Mouse (Mus musculus) intestine, embryonic 16.5 days (tissue): ENCODE measurements at regions not wholly inside any gene's neighbourhood (a gene's known extent, or its start where the extent isn't known, plus 50 kb on each side); places are given as distances from the start of the nearest gene placed in this dataset.

Experiments
- ATAC-seq: fragments of 200-750 bp; cut with Nextera tagmentation; 2 replicates; pipeline ENCODE4 v1.8.0; 2017; ENCODE audit warnings: moderate TSS enrichment, moderate library complexity
- H3K27ac ChIP-seq: fragments of 300-500 bp; sonication (generic); 2 replicates; pipeline ENCODE4 v1.5.1; 2014; ENCODE audit warnings: mild to moderate bottlenecking, low read length
- H3K27me3 ChIP-seq: fragments of 300-500 bp; sonication (generic); replicated peaks from 2 replicates; pipeline ENCODE4 v1.6.1; 2014; ENCODE audit warnings: low read length, control low read depth, mixed read lengths; ENCODE audit not compliant: control insufficient read depth, insufficient read depth
- H3K36me3 ChIP-seq: fragments of 300-500 bp; sonication (generic); 2 replicates; pipeline ENCODE4 v1.6.1; 2014; ENCODE audit warnings: low read length, control low read depth; ENCODE audit not compliant: control insufficient read depth, insufficient read depth
- H3K4me1 ChIP-seq: fragments of 300-500 bp; sonication (generic); 2 replicates; pipeline ENCODE4 v1.6.1; 2014; ENCODE audit warnings: low read length, control low read depth, mixed read lengths; ENCODE audit not compliant: control insufficient read depth, insufficient read depth
- H3K4me2 ChIP-seq: fragments of 300-500 bp; sonication (generic); 2 replicates; pipeline ENCODE4 v1.6.1; 2014; ENCODE audit warnings: low read depth, low read length, control low read depth
- H3K4me3 ChIP-seq: fragments of 300-500 bp; sonication (generic); 2 replicates; pipeline ENCODE4 v1.5.1; 2014; ENCODE audit warnings: mild to moderate bottlenecking, low read length
- H3K9ac ChIP-seq: fragments of 300-500 bp; sonication (generic); 2 replicates; pipeline ENCODE4 v1.6.1; 2014; ENCODE audit warnings: low read depth, low read length
- H3K9me3 ChIP-seq: fragments of 300-500 bp; sonication (generic); 2 replicates; pipeline ENCODE4 v1.6.1; 2016; ENCODE audit warnings: low read length, control low read depth; ENCODE audit not compliant: control insufficient read depth
- WGBS: fragments of 180-500 bp; shearing (Covaris S2); extraction: QIAGEN DNeasy Blood & Tissue Kit; methylation state at CpG from one replicate; pipeline ENCODE4 v1.1.7; 2014; 5-methylcytosine and 5-hydroxymethylcytosine counted together

DNA sequence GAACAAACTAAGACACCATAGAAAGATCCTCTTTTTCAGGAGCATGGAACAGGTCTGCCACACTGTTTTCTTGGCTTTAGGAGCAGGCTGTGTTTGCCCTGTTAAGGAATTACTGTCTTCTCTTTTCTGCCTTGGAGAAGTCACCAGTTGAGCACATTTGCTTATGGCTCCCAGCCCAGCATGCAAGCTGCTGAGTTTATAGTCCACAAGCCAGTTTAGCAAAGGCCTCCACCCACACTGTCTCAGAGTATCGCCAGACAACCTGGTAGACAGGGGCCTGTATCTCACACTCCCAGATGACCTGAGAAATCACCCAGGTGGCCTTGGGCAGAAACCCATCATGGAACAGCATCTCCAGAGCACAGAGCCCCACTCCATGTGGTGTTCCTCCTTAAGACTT lies 322.1 kb downstream of the Prdm2 start:
- ATAC-seq = no peak
- Histone ChIP-seq H3K27ac (no peak overlapping the region), H3K27me3 (no peaks in the 10 kb centered on the region), H3K4me3 (no peak overlapping the region), H3K4me1 (no peaks in the 10 kb centered on the region), H3K36me3 (no peaks in the 10 kb centered on the region), H3K9ac (no peak overlapping the region), H3K9me3 (no peaks in the 10 kb centered on the region), H3K4me2 (no peak overlapping the region)
- WGBS = 96% methylated on average over 1 of the region's 1 CpGs

DNA sequence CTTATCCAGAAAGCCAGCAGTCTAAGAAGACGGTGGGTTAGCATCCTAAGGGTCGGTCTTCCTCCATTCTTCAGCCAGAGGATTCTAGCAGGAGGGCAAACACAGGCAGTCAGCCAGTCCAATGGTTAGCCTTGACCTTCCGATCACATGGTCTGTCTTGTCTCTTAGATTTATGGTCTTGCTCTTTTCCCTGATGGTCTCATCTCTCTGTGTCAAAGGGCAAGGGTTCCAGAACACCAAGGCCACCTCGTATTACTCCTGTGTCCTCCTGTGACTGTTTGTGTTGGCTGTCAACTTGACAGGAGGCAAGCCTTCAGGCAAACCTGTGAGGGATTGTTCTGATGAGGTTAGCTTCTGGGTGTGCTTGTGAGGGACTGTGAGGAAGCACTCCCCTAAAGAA lies 323.9 kb downstream of the Prdm2 start:
- Histone ChIP-seq H3K9ac (no peak overlapping the region), H3K36me3 (no peaks in the 10 kb centered on the region), H3K27me3 (no peaks in the 10 kb centered on the region), H3K9me3 (no peaks in the 10 kb centered on the region), H3K4me3 (no peak overlapping the region), H3K4me1 (no peaks in the 10 kb centered on the region), H3K27ac (no peak overlapping the region), H3K4me2 (no peak overlapping the region)
- no peak for ATAC-seq
- WGBS = 64% methylated on average over 4 of the region's 4 CpGs

DNA sequence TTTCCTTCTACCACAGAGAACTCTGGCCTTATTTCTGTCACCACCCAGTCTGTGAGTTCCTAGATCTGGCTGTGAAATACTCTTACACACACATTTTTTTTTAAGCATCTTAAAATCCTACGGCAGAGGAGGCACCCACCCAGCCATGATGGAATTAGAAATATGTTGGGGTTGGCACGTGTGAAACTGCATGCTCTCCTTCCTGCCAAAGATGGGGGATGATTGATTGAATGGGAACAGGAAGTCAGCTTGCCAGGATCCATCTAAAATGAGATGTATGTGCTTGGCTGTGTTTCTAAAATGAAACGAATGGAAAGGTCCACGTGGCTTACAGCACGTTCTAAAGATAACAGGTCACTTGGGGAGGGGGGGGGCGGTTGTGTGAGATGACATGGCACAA lies 324.9 kb downstream of the Prdm2 start:
- Histone ChIP-seq H3K9ac (no peak overlapping the region), H3K4me2 (no peak overlapping the region), H3K4me3 (no peak overlapping the region), H3K9me3 (no peaks in the 10 kb centered on the region), H3K36me3 (no peaks in the 10 kb centered on the region), H3K27me3 (no peaks in the 10 kb centered on the region), H3K27ac (no peak overlapping the region), H3K4me1 (no peaks in the 10 kb centered on the region)
- ATAC-seq = no peak
- 25% methylated on average over 6 of the region's 6 CpGs for WGBS

DNA sequence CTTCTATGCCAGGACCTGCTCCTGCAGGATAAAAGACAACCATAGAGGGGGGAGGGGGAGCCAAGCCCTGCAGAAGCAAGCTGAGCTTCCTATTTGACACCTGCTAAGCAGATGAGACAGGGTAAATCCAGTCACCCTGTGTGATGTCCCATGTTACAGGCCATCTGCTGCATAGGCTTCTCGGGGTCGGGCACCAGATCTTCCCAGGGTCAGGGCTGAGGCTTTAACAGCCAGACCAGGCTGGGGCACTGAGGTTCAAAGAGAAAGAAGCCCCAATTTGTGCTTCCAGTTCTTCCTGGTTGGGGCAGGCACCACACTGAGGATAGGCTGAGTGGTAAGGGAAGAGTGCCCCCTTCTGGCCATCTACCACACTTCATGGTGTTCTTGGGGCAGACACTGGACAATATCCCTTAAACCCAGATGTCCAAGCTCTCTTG lies 332.5 kb downstream of the Prdm2 start:
- 13% methylated on average over 2 of the region's 2 CpGs for WGBS
- no peak overlapping the region for H3K4me2 ChIP-seq

DNA sequence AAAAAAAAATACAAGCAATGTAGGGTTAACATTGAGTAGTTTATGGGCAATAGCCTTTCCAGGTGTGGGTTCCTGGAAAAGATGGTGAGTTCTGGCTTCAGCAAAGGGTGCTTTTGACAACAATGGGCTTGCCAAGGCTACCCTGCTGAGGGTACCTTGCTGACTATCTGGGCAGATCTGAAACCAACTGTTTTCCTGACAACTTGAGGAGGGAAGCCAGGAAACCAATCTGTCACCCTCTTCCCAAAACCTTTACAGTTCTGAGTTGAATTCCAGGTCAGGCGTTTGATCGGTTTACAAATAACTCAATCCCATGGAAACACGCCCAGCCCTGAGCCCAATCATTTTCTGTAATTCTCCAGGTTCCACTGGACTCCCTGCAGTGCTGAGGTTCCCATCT lies 336.6 kb downstream of the Prdm2 start:
- no peak for ATAC-seq
- no peak overlapping the region for H3K4me3 ChIP-seq
- 82% methylated on average over 3 of the region's 3 CpGs for WGBS
- peaks cover 3% of the 10 kb centered on the region; the same call in 1 of the 2 replicates for H3K4me1 ChIP-seq
- no peaks in the 10 kb centered on the region for H3K27me3 ChIP-seq
- no peak overlapping the region for H3K27ac ChIP-seq
- no peaks in the 10 kb centered on the region for H3K36me3 ChIP-seq
- no peaks in the 10 kb centered on the region for H3K9me3 ChIP-seq
- no peak overlapping the region for H3K9ac ChIP-seq
- no peak overlapping the region for H3K4me2 ChIP-seq

More for the DNA sequence above, 332.5 kb downstream of the Prdm2 start:
- H3K9ac ChIP-seq = no peak overlapping the region
- no peaks in the 10 kb centered on the region for H3K9me3 ChIP-seq
- peak; percentile 81 for ATAC-seq
- H3K4me3 ChIP-seq = no peak overlapping the region
- no peaks in the 10 kb centered on the region for H3K36me3 ChIP-seq
- no peaks in the 10 kb centered on the region for H3K27me3 ChIP-seq
- H3K4me1 ChIP-seq = peaks cover 3% of the 10 kb centered on the region; the same call in 1 of the 2 replicates
- no peak overlapping the region for H3K27ac ChIP-seq

DNA sequence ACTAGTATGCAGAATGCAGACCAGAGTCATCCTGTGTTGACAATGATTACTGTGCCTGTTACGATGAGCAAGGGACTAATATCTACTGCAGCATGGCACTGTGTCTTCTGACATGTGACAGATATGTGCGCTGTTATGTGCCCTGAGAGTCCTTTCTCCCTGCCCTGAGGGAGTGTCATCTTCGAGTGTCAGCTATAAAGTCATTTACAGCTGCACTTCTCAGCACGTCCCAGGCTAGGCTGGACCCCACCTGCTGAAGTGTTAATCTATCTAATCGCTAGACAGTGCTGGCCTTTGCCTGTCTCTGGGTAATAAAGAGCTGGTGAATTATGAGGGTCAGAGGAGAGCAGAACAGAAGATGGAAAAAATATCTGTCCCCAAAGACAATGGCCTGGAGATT lies 337.7 kb downstream of the Prdm2 start:
- H3K4me3 ChIP-seq = no peak overlapping the region
- no peak overlapping the region for H3K4me2 ChIP-seq
- peak; percentile 96 for ATAC-seq
- no peaks in the 10 kb centered on the region for H3K27me3 ChIP-seq
- 44% methylated on average over 5 of the region's 5 CpGs for WGBS
- no peaks in the 10 kb centered on the region for H3K36me3 ChIP-seq
- no peak overlapping the region for H3K9ac ChIP-seq
- no peak overlapping the region for H3K27ac ChIP-seq
- no peaks in the 10 kb centered on the region for H3K9me3 ChIP-seq
- peaks cover under 1% of the 10 kb centered on the region; the same call in 1 of the 2 replicates for H3K4me1 ChIP-seq

DNA sequence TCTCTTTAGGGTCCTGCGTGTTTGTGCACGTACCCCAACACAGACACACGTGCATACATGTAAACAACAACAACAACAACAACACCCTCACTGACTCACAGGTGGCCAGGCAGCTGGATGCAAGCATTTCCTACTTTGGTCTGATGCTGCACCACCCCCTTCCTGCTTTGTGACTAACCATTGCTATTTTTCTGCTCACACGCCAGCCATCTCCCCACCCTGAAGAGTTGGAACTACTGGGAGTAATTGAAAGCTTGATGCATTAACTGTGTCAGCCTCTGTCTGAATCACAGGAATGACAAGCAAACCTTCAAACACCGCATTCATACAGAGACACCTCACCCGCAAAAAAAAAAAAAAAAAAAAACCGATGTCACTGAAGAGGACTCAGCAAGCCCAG lies 346.5 kb downstream of the Prdm2 start:
- Histone ChIP-seq H3K4me2 (no peak overlapping the region), H3K4me3 (no peak overlapping the region), H3K4me1 (no peaks in the 10 kb centered on the region), H3K27ac (no peak overlapping the region), H3K36me3 (no peaks in the 10 kb centered on the region), H3K9ac (no peak overlapping the region), H3K9me3 (no peaks in the 10 kb centered on the region), H3K27me3 (no peaks in the 10 kb centered on the region)
- WGBS = 85% methylated on average over 7 of the region's 7 CpGs
- ATAC-seq = no peak

DNA sequence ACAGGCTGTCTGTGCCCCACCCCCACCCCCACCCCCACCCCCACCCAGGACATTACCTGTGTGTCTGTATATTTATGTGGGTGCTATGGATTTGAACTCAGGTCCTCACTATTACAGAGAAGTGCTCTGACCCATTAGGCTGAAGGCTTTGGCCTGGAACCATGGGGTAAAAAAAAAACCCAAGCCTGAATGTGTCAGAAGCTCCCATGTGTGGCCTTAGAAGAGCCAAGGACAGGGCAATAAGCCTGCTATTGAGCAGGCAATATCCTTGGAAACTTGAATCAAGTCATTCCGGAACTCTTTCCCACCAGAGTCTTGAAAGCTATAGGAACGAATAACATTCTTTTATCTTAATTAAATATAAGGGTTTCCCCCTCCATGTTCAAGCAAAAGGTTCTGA lies 347.2 kb downstream of the Prdm2 start:
- no peaks in the 10 kb centered on the region for H3K27me3 ChIP-seq
- H3K4me2 ChIP-seq = no peak overlapping the region
- no peak overlapping the region for H3K27ac ChIP-seq
- ATAC-seq = no peak
- H3K9ac ChIP-seq = no peak overlapping the region
- no peak overlapping the region for H3K4me3 ChIP-seq
- 95% methylated on average over 2 of the region's 2 CpGs for WGBS
- H3K36me3 ChIP-seq = no peaks in the 10 kb centered on the region
- H3K9me3 ChIP-seq = no peaks in the 10 kb centered on the region
- H3K4me1 ChIP-seq = no peaks in the 10 kb centered on the region

DNA sequence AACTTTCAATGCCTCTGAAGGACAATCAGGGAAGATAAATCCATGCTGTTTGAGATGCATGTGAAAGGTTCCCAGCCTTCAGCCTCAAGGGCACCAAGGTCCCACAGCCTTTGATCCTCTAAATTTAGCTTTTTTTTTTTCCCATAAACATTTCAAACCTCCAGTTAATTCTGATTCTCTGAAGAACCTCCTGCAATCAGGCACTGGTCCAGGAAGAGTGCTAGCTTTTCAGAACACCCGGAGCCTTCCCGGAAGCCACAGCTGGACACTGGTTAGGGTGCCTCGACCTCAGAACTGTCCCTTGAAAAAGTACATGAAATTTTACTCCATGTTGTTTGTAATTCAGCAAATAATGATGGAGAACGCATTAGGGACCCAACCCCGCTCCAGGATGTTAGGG lies 348.9 kb downstream of the Prdm2 start:
- WGBS = 62% methylated on average over 5 of the region's 5 CpGs
- no peaks in the 10 kb centered on the region for H3K27me3 ChIP-seq
- H3K4me3 ChIP-seq = no peak overlapping the region
- H3K9me3 ChIP-seq = no peaks in the 10 kb centered on the region
- no peak overlapping the region for H3K9ac ChIP-seq
- H3K27ac ChIP-seq = no peak overlapping the region
- H3K36me3 ChIP-seq = no peaks in the 10 kb centered on the region
- H3K4me1 ChIP-seq = no peaks in the 10 kb centered on the region
- ATAC-seq = no peak
- H3K4me2 ChIP-seq = no peak overlapping the region

DNA sequence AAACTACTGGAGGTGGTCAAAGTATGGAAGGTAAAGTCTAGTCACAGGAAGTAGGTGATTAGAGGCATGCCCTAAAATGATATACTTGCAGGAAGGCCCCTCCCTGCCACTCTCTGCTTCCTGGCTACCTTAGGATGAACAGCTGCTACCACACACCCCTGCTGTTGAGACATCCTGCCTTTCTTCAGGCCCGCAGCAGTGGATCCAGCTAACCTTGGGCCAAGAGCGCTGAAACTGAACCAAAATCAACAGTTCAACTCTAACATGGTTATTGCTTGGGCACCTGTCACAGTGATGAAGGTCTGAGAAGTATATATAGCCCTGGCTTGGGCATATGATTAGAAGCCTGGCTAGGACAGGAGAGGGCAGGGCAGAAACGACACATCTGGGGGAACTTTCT lies 352.4 kb downstream of the Prdm2 start:
- Histone ChIP-seq H3K36me3 (no peaks in the 10 kb centered on the region), H3K27ac (no peak overlapping the region), H3K4me2 (no peak overlapping the region), H3K9ac (no peak overlapping the region), H3K9me3 (no peaks in the 10 kb centered on the region), H3K27me3 (no peaks in the 10 kb centered on the region), H3K4me3 (no peak overlapping the region), H3K4me1 (no peaks in the 10 kb centered on the region)
- ATAC-seq = no peak
- WGBS = 84% methylated on average over 3 of the region's 3 CpGs
